Mouse (Mus musculus) G1E (cell line): ENCODE data around the gene Plekhd1. TPM values are rescaled to one million over a fixed set of nuclear protein-coding genes. Genes with fewer than 3 reads are reported as not detected.
A peak's percentile ranks its signal among the peaks of the same experiment; 100 is the strongest.

Experiments
- ATAC-seq: 2 replicates; pipeline ENCODE4 v1.8.0; 2016; ENCODE audit warnings: mild to moderate bottlenecking; ENCODE audit not compliant: insufficient number of reproducible peaks, poor library complexity, low FRiP score, severe bottlenecking; ENCODE audit errors: extremely low read depth
- DNase-seq: peaks from one replicate; pipeline ENCODE4 v3.0.0; 2012; ENCODE audit warnings: low spot score
- H3K27me3 ChIP-seq: 2 replicates; pipeline ENCODE4 v1.6.1; 2012; ENCODE audit warnings: mild to moderate bottlenecking, low read length, inconsistent platforms; ENCODE audit not compliant: insufficient read depth
- H3K36me3 ChIP-seq: replicated peaks from 2 replicates; pipeline ENCODE3; 2012; ENCODE audit warnings: mild to moderate bottlenecking, inconsistent platforms
- H3K4me1 ChIP-seq: 2 replicates; pipeline ENCODE4 v1.6.1; 2012; ENCODE audit warnings: low read depth, low read length, inconsistent platforms, mixed read lengths; ENCODE audit not compliant: insufficient read depth
- H3K4me3 ChIP-seq: 2 replicates; pipeline ENCODE4 v1.5.1; 2012; ENCODE audit warnings: low read depth, mild to moderate bottlenecking, inconsistent platforms, low read length, moderate library complexity, mixed read lengths
- H3K9me3 ChIP-seq: replicated peaks from 2 replicates; pipeline ENCODE4 v1.6.1; 2012; ENCODE audit warnings: inconsistent platforms
- CTCF ChIP-seq: IDR thresholded peaks from 2 replicates; pipeline ENCODE4 v1.5.1; 2012; ENCODE audit warnings: low read depth, low read length, inconsistent platforms, mixed read lengths
- GATA1 ChIP-seq: IDR thresholded peaks from 2 replicates; pipeline ENCODE4 v1.6.1; 2012; ENCODE audit warnings: borderline replicate concordance, low read length, inconsistent platforms, mixed read lengths
- GATA2 ChIP-seq: IDR thresholded peaks from 2 replicates; pipeline ENCODE4 v1.6.1; 2012; ENCODE audit warnings: low read depth, low read length, inconsistent platforms, borderline replicate concordance
- POLR2AphosphoS5 ChIP-seq: IDR thresholded peaks from 2 replicates; pipeline ENCODE4 v1.6.1; 2012; ENCODE audit warnings: low read depth, low read length, inconsistent platforms; ENCODE audit not compliant: insufficient replicate concordance
- TAL1 ChIP-seq: conservative IDR thresholded peaks from 2 replicates; pipeline ENCODE4 v1.6.1; 2012; ENCODE audit warnings: low read depth, low read length, inconsistent platforms, mixed read lengths
- polyA plus RNA-seq: library from polyadenylated mRNA; stranded (reverse); fragments of >175 nt; gene quantifications from 2 replicates; pipeline ENCODE4 v1.2.3, GENCODE M21; 2012
- total RNA-seq, 2 experiments: library from RNA; stranded (forward) in 1 of 2; stranded (reverse) in 1 of 2; fragments of 200-1000 nt in 1 of 2; fragments of >200 nt in 1 of 2; fragmentation: Nextera tagmentation in 1 of 2; gene quantifications; 2 replicates each; pipeline ENCODE4 v1.2.3; 2014 to 2017

Gene Plekhd1
- total and polyA plus RNA-seq, 3 experiments = 0.16 TPM; not detected in 2

GRCm38 (mm10) chr12:80715915-80716314, 23.5 kb downstream of the Plekhd1 start:
- Histone ChIP-seq H3K4me3 (no peak overlapping the region), H3K4me1 (peaks cover 20% of the 10 kb centered on the region), H3K9me3 (no peaks in the 10 kb centered on the region), H3K27me3 (peaks cover 53% of the 10 kb centered on the region), H3K36me3 (no peaks in the 10 kb centered on the region)
- ATAC-seq = no peak
- DNase-seq = no peak
- TF ChIP-seq TAL1 = no peak
- TF ChIP-seq GATA1 = no peak
- no peak for TF ChIP-seq GATA2
- no peak for TF ChIP-seq CTCF
- no peak for TF ChIP-seq POLR2AphosphoS5

DNA sequence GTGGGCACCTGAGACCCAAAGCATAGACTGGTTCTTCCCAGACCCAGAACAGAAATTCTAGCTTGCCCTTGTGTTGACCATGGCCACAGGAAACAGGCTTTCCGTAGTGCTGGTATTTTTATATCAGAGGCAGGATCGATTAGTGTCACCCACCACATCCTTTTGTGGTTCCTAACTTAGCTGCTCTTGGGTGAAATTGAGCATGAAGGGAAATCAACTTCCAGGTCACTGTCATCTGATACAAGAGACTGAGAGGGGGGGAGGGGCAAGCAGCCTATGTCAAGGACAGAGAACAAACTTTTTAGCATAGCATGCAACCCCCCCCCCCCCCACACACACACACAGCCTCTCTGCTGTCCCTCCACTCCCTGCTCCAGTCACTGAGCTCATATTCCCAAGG, 26.8 kb downstream of the Plekhd1 start:
- TF ChIP-seq TAL1 = no peak
- TF ChIP-seq GATA1 = no peak
- TF ChIP-seq CTCF = no peak
- no peak for TF ChIP-seq GATA2
- no peak for TF ChIP-seq POLR2AphosphoS5
- H3K36me3 ChIP-seq = no peaks in the 10 kb centered on the region
- DNase-seq = no peak
- H3K9me3 ChIP-seq = no peaks in the 10 kb centered on the region
- H3K4me1 ChIP-seq = peaks cover 20% of the 10 kb centered on the region
- no peak overlapping the region for H3K4me3 ChIP-seq
- peak; percentile 37; the same call in 1 of the 2 replicates for ATAC-seq
- H3K27me3 ChIP-seq = peaks cover 63% of the 10 kb centered on the region

GRCm38 (mm10) chr12:80720507-80720906, 28.1 kb downstream of the Plekhd1 start:
- no peak for ATAC-seq
- TF ChIP-seq CTCF (no peak), TAL1 (no peak), GATA1 (no peak), GATA2 (no peak), POLR2AphosphoS5 (no peak)
- peaks cover 17% of the 10 kb centered on the region for H3K4me1 ChIP-seq

GRCm38 (mm10) chr12:80721458-80721857, 29.1 kb downstream of the Plekhd1 start:
- no peak overlapping the region for H3K4me3 ChIP-seq
- H3K27me3 ChIP-seq = peaks cover 59% of the 10 kb centered on the region
- H3K4me1 ChIP-seq = peaks cover 16% of the 10 kb centered on the region
- H3K36me3 ChIP-seq = no peaks in the 10 kb centered on the region
- no peak for DNase-seq
- ATAC-seq = no peak
- TF ChIP-seq GATA1 (no peak), POLR2AphosphoS5 (no peak), TAL1 (no peak), GATA2 (no peak), CTCF (no peak)
- no peaks in the 10 kb centered on the region for H3K9me3 ChIP-seq

More at GRCm38 (mm10) chr12:80720507-80720906, 28.1 kb downstream of the Plekhd1 start:
- Histone ChIP-seq H3K9me3 (no peaks in the 10 kb centered on the region), H3K36me3 (no peaks in the 10 kb centered on the region), H3K4me3 (no peak overlapping the region), H3K27me3 (peaks cover 59% of the 10 kb centered on the region)
- no peak for DNase-seq

DNA sequence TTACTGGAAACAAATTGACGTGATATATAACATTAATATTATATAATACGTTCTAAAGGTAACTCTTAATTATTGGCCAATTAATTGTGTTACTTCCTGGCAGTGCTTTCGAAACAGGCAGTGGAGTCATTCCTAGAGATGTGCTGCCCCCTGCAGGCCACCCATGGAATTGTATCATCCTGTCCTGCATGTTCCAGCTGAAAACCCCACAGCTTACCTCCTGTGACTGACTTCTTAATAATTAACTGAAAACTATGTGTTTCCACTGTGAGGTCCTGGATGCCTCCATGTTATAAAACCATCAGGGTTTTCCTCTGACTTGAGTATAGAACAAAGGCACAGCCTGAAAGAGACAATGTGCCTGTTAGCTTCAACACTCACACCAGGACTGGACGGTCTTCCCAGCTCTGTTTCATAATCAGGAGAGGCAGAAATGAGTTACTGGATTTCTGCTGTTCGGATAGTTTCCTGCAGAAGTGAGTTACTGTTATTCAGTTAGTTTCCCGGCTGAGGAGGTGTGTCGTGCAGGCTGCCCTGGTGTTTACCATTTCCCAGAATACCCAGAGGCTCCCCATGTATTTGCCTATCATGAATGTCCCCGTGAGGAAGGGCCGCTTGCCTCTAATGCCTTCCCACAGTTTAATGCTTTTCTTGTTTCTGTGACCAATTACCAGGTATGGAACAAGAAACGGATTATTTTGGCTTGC, 32.6 kb downstream of the Plekhd1 start:
- Histone ChIP-seq H3K36me3 (no peaks in the 10 kb centered on the region), H3K9me3 (no peaks in the 10 kb centered on the region), H3K4me1 (peaks cover 2% of the 10 kb centered on the region; the same call in 1 of the 2 replicates), H3K27me3 (peaks cover 56% of the 10 kb centered on the region), H3K4me3 (no peak overlapping the region)
- ATAC-seq (no peak; the same call in 1 of the 2 replicates), DNase-seq (peak; percentile 72)
- TF ChIP-seq CTCF (peak; percentile 94), GATA2 (no peak), GATA1 (no peak)

GRCm38 (mm10) chr12:80728207-80728606, 35.8 kb downstream of the Plekhd1 start:
- Histone ChIP-seq H3K9me3 (no peaks in the 10 kb centered on the region), H3K4me1 (no peaks in the 10 kb centered on the region), H3K36me3 (no peaks in the 10 kb centered on the region), H3K27me3 (peaks cover 41% of the 10 kb centered on the region), H3K4me3 (no peak overlapping the region)
- ATAC-seq (no peak), DNase-seq (no peak)
- TF ChIP-seq GATA2 = no peak
- no peak for TF ChIP-seq POLR2AphosphoS5
- TF ChIP-seq CTCF = no peak
- TF ChIP-seq TAL1 = no peak
- TF ChIP-seq GATA1 = no peak
